ENCODE assay signal across 11 mouse cellular contexts in the genomic region with DNA sequence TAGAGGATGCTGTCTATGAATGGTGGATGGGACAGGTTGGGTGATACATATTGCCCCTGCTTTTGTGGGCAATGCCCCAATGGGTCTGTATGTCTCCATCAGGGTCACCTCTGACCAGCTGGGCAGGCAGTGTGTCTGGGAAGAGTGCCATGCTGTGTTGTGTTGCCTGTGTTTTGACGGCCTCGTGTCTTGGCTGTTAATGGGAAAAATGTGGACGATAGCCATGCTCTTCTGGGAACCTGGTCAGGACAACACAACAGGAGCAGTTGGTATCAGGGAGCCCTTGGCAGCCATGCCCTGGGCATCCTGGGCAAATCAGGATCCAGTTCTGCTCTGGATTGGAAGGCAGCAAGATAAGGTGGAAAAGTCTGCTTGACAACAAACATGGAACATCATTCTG. TPM values are rescaled to one million over a fixed set of nuclear protein-coding genes. Genes with fewer than 3 reads are reported as not detected.
DNase-seq lines count a peak whose midpoint lies in the region; ATAC-seq and TF ChIP-seq lines count a peak whose summit lies in the region.
"Had no signal": no experiment of that assay in that cellular context is flagged by ENCODE, and none has a peak within 500 bp of the region (broad histone marks: within the 10 kb centered on the region; RNA-seq: fewer than 3 reads in every experiment).

No protein-coding gene starts in this region.

- ATAC-seq in heart, postnatal 0 days (ENCODE audit: insufficient read depth, low read depth), result peak; percentile 78
- ATAC-seq in megakaryocyte-erythroid progenitor cell, adult 5-6 weeks (replicated peaks; ENCODE audit: low FRiP score, low TSS enrichment, poor library complexity, severe bottlenecking), result no peak
- no peak for ATAC-seq in forebrain, embryonic 14.5 days
- ATAC-seq: intestine, postnatal 0 days had no signal

- peaks cover 5% of the 10 kb centered on the region; the same call in 1 of the 2 replicates for H3K4me1 ChIP-seq in kidney, adult 2 months (ENCODE audit: control insufficient read depth, insufficient read depth, low read length)
- H3K4me1 ChIP-seq in heart, postnatal 0 days (ENCODE audit: control insufficient read depth, insufficient read depth), result no peaks in the 10 kb centered on the region
- H3K4me1 ChIP-seq in forebrain, embryonic 14.5 days (ENCODE audit: control insufficient read depth, insufficient read depth, low read length), result no peaks in the 10 kb centered on the region
- H3K4me1 ChIP-seq in thymus, adult 2 months (replicated peaks; ENCODE audit: control insufficient read depth, insufficient read depth, low read length), result peaks cover 9% of the 10 kb centered on the region; the same call in 1 of the 2 replicates

- no peak overlapping the region for H3K4me3 ChIP-seq in kidney, adult 2 months (ENCODE audit: insufficient read depth, low read depth, low read length)
- H3K4me3 ChIP-seq in heart, postnatal 0 days (ENCODE audit: low read depth, low read length), result no peak overlapping the region
- no peak overlapping the region for H3K4me3 ChIP-seq in forebrain, embryonic 14.5 days (ENCODE audit: low read depth, low read length)
- no peak overlapping the region for H3K4me3 ChIP-seq in thymus, adult 2 months (ENCODE audit: control insufficient read depth, insufficient read depth, low read length)
- H3K4me3 ChIP-seq: embryonic facial prominence, embryonic 12.5 days had no signal

- no peak for TF ChIP-seq POLR2A in kidney, adult 2 months (IDR thresholded peaks at IDR 0.05; ENCODE audit: low read depth, low read length)
- no peak for TF ChIP-seq POLR2A in thymus, adult 2 months (IDR thresholded peaks at IDR 0.05; ENCODE audit: control insufficient read depth, extremely low read depth, insufficient read depth, low read length, poor library complexity)

- 45% methylated on average over 3 of the region's 3 CpGs for WGBS in kidney, adult 2 months
- WGBS in heart, postnatal 0 days, result 43% methylated on average over 3 of the region's 3 CpGs
- 92% methylated on average over 3 of the region's 3 CpGs for WGBS in forebrain, embryonic 14.5 days
- WGBS in thymus, adult 2 months, result 95% methylated on average over 3 of the region's 3 CpGs

- peak; percentile 74 for DNase-seq in kidney, adult 2 months
- DNase-seq in kidney, postnatal 4 days, result no peak
- DNase-seq in adipocyte (ENCODE audit: low spot score), result peak; percentile 100
- DNase-seq in cerebellum, adult 9-11 months, result peak; percentile 97
- DNase-seq in heart, postnatal 0 days (ENCODE audit: low spot score), result peak; percentile 60
- DNase-seq in forebrain, embryonic 14.5 days (ENCODE audit: low spot score), result no peak
- DNase-seq in thymus, adult 2 months, result no peak
- DNase-seq: right cerebral cortex, postnatal 25 days had no signal

- H3K4me2 ChIP-seq in heart, postnatal 0 days (ENCODE audit: low read depth, low read length), result no peak overlapping the region
- H3K4me2 ChIP-seq in forebrain, embryonic 14.5 days (ENCODE audit: low read length), result no peak overlapping the region
- H3K4me2 ChIP-seq: embryonic facial prominence, embryonic 12.5 days had no signal

- no peak overlapping the region for H3K27ac ChIP-seq in kidney, adult 2 months (ENCODE audit: insufficient read depth, low read depth, low read length)
- H3K27ac ChIP-seq in heart, postnatal 0 days (ENCODE audit: low read depth), result no peak overlapping the region; the same call in 1 of the 2 replicates
- no peak overlapping the region for H3K27ac ChIP-seq in forebrain, embryonic 14.5 days (ENCODE audit: low read depth, low read length)
- no peak overlapping the region for H3K27ac ChIP-seq in thymus, adult 2 months (ENCODE audit: control insufficient read depth, insufficient read depth, low read length)
- H3K27ac ChIP-seq: embryonic facial prominence, embryonic 12.5 days had no signal

- no peaks in the 10 kb centered on the region for H3K36me3 ChIP-seq in kidney, adult 2 months (ENCODE audit: control insufficient read depth, insufficient read depth, low read length)
- H3K36me3 ChIP-seq in heart, postnatal 0 days (replicated peaks; ENCODE audit: control insufficient read depth, insufficient read depth, low read length), result no peaks in the 10 kb centered on the region
- H3K36me3 ChIP-seq in forebrain, embryonic 14.5 days (ENCODE audit: control insufficient read depth, insufficient read depth, low read length), result no peaks in the 10 kb centered on the region
- no peaks in the 10 kb centered on the region for H3K36me3 ChIP-seq in thymus, adult 2 months (ENCODE audit: control insufficient read depth, insufficient read depth, low read length)
- H3K36me3 ChIP-seq: embryonic facial prominence, embryonic 12.5 days had no signal

- no peaks in the 10 kb centered on the region for H3K27me3 ChIP-seq in kidney, adult 2 months (replicated peaks; ENCODE audit: control insufficient read depth, insufficient read depth, low read length)
- 0 out of 2 replicates have a peak, but pooled peaks cover 10% of the 10 kb centered on the region for H3K27me3 ChIP-seq in heart, postnatal 0 days (ENCODE audit: control insufficient read depth, insufficient read depth, low read length)
- 0 out of 2 replicates have a peak, but pooled peaks cover 3% of the 10 kb centered on the region for H3K27me3 ChIP-seq in forebrain, embryonic 14.5 days (replicated peaks; ENCODE audit: control insufficient read depth, insufficient read depth, low read length)
- peaks cover 7% of the 10 kb centered on the region; the same call in 1 of the 2 replicates for H3K27me3 ChIP-seq in thymus, adult 2 months (ENCODE audit: control insufficient read depth, insufficient read depth, low read length)

- no peaks in the 10 kb centered on the region for H3K9me3 ChIP-seq in heart, postnatal 0 days (replicated peaks; ENCODE audit: control insufficient read depth, low read length)
- H3K9me3 ChIP-seq in forebrain, embryonic 14.5 days (replicated peaks; ENCODE audit: control insufficient read depth, low read length), result no peaks in the 10 kb centered on the region
- H3K9me3 ChIP-seq: embryonic facial prominence, embryonic 12.5 days had no signal

- no peak for TF ChIP-seq CTCF in kidney, adult 2 months (conservative IDR thresholded peaks at IDR 0.05; ENCODE audit: insufficient read depth, insufficient read length, low read depth, low read length)
- no peak for TF ChIP-seq CTCF in heart, postnatal 0 days (IDR thresholded peaks at IDR 0.05; ENCODE audit: low read depth)
- no peak for TF ChIP-seq CTCF in thymus, adult 2 months (IDR thresholded peaks at IDR 0.05; ENCODE audit: borderline replicate concordance, control insufficient read depth, extremely low read depth, insufficient read depth, low read length, poor library complexity)

- no peak for TF ChIP-seq EP300 in heart, postnatal 0 days (IDR thresholded peaks at IDR 0.05; ENCODE audit: low read depth)

- no peak overlapping the region for H3K9ac ChIP-seq in heart, postnatal 0 days (replicated peaks; ENCODE audit: low read depth, low read length)
- no peak overlapping the region for H3K9ac ChIP-seq in forebrain, embryonic 14.5 days (ENCODE audit: low read length)
- H3K9ac ChIP-seq: embryonic facial prominence, embryonic 12.5 days had no signal

RNA-seq across cellular contexts. Expression of a gene that starts 4.1 kb away (rescaled TPM):
- polyA plus RNA-seq in kidney, adult 2 months (2012; rRNA removed), result 2.0 and 2.2 TPM in 2 replicates
- total RNA-seq in heart, postnatal 0 days (2014; rRNA removed; ENCODE audit: low replicate concordance), result 0.11 and 0.27 TPM in 2 replicates
- polyA plus RNA-seq in heart, postnatal 0 days (2015; fragmentation: Nextera tagmentation; extraction: Ambion mirVana), result 0.30 and 0.52 TPM in 2 replicates
- not detected in 2 replicates for total RNA-seq in megakaryocyte-erythroid progenitor cell, adult 5-6 weeks (2014; fragmentation: Nextera tagmentation)
- total RNA-seq in megakaryocyte-erythroid progenitor cell, adult 5-6 weeks (2017), result not detected in 2 replicates
- polyA plus RNA-seq in forebrain, embryonic 14.5 days (2014; fragmentation: Nextera tagmentation; extraction: Ambion mirVana), result 3.5 and 3.8 TPM in 2 replicates
- polyA plus RNA-seq in thymus, adult 2 months (2012; rRNA removed), result 1.1 TPM in 2 replicates

RNA-seq across cellular contexts. Expression of a gene that starts 29.5 kb away (rescaled TPM):
- 14.6 and 15.9 TPM in 2 replicates for polyA plus RNA-seq in kidney, adult 2 months (2012; rRNA removed)
- 5.0 and 6.6 TPM in 2 replicates for total RNA-seq in heart, postnatal 0 days (2014; rRNA removed; ENCODE audit: low replicate concordance)
- 5.7 and 6.2 TPM in 2 replicates for polyA plus RNA-seq in heart, postnatal 0 days (2015; fragmentation: Nextera tagmentation; extraction: Ambion mirVana)
- not detected in 2 replicates for total RNA-seq in megakaryocyte-erythroid progenitor cell, adult 5-6 weeks (2014; fragmentation: Nextera tagmentation)
- total RNA-seq in megakaryocyte-erythroid progenitor cell, adult 5-6 weeks (2017), result not detected in 2 replicates
- polyA plus RNA-seq in forebrain, embryonic 14.5 days (2014; fragmentation: Nextera tagmentation; extraction: Ambion mirVana), result 2.9 and 3.8 TPM in 2 replicates
- polyA plus RNA-seq in thymus, adult 2 months (2012; rRNA removed), result 17.6 and 18.9 TPM in 2 replicates

Comparison
In these comparisons a context has a peak if more than half of its experiments do, and no peak if none do; other contexts are left out.
1. DNase-seq: peak in kidney, adult 2 months (single experiment), adipocyte (single experiment), cerebellum, adult 9-11 months (single experiment) and heart, postnatal 0 days (single experiment); none in kidney, postnatal 4 days (0 of 2), forebrain, embryonic 14.5 days (single experiment) and thymus, adult 2 months (single experiment).